Mouse (Mus musculus): ENCODE measurements around the gene Gnl3. TPM values are rescaled to one million over a fixed set of nuclear protein-coding genes. Genes with fewer than 3 reads are reported as not detected.

Gnl3 gene
- total RNA-seq, 2 experiments from 2014 or later = 23.0 to 33.0 TPM

Other genes with a start within 250 kb of the Gnl3 start
- 1 to 10 TPM; 6.2 to 7.0 TPM for gene Tmem110, start 193.6 kb downstream of the Gnl3 start, total RNA-seq (2021)
- gene Mustn1, start 140.0 kb downstream of the Gnl3 start, total RNA-seq (2021) = 10 to 100 TPM; 56.6 to 62.5 TPM
- gene Itih4, start 132.7 kb downstream of the Gnl3 start, total RNA-seq (2021) = under 1 TPM in 1 of 2 experiments, not detected in 1; 0.38 TPM
- gene Itih3, start 95.4 kb downstream of the Gnl3 start, total RNA-seq (2021) = under 1 TPM; 0.12 to 0.23 TPM
- gene Itih1, start 75.9 kb downstream of the Gnl3 start, total RNA-seq (2021) = under 1 TPM in 1 of 2 experiments, not detected in 1; 0.08 TPM
- gene Nek4, start 67.8 kb downstream of the Gnl3 start, total RNA-seq (2021) = 1 to 10 TPM; 4.7 TPM
- gene Glt8d1, start 17.8 kb downstream of the Gnl3 start, total RNA-seq (2021) = 10 to 100 TPM in 1 of 2 experiments, 1 to 10 TPM in 1; 9.2 to 10.9 TPM
- 100 to 1,000 TPM; 113 to 123 TPM for gene Spcs1, start 17.5 kb downstream of the Gnl3 start, total RNA-seq (2021)
- gene Pbrm1, start within 50 bp of the Gnl3 start, total RNA-seq (2021) = 10 to 100 TPM; 34.8 to 37.0 TPM
- gene Smim4, start 109.8 kb upstream of the Gnl3 start, total RNA-seq (2021) = 10 to 100 TPM; 29.3 to 40.5 TPM
- 1 to 10 TPM; 2.2 to 2.4 TPM for gene Nt5dc2, start 111.9 kb upstream of the Gnl3 start, total RNA-seq (2021)
- gene Stab1, start 149.5 kb upstream of the Gnl3 start, total RNA-seq (2021) = 10 to 100 TPM; 15.6 to 17.7 TPM
- gene Tnnc1, start 189.2 kb upstream of the Gnl3 start, total RNA-seq (2021) = 100 to 1,000 TPM; 121 to 774 TPM
- gene Nisch, start 197.8 kb upstream of the Gnl3 start, total RNA-seq (2021) = 10 to 100 TPM; 54.4 to 63.2 TPM
- gene Sema3g, start 198.7 kb upstream of the Gnl3 start, total RNA-seq (2021) = 1 to 10 TPM; 6.0 to 8.1 TPM
- 1 to 10 TPM; 6.8 to 8.6 TPM for gene Phf7, start 232.2 kb upstream of the Gnl3 start, total RNA-seq (2021)
- gene Bap1, start 232.3 kb upstream of the Gnl3 start, total RNA-seq (2021) = 10 to 100 TPM; 41.5 to 43.2 TPM

All from gastrocnemius, postnatal 36 days (tissue).